Mouse (Mus musculus) heart, embryonic 12.5 days (tissue): Measurements from ENCODE around the gene Hmgb1. TPM values are rescaled to one million over a fixed set of nuclear protein-coding genes. Genes with fewer than 3 reads are reported as not detected.
A peak's percentile ranks its signal among the peaks of the same experiment; 100 is the strongest.

Source experiments
- ATAC-seq: fragments of 200-750 bp; cut with Nextera tagmentation; 2 replicates; pipeline ENCODE4 v1.8.0; 2017; ENCODE audit warnings: moderate TSS enrichment, moderate library complexity; ENCODE audit not compliant: insufficient number of reproducible peaks, low FRiP score
- H3K27ac ChIP-seq: fragments of 300-500 bp; sonication (generic); 2 replicates; pipeline ENCODE4 v1.5.1; 2016; ENCODE audit warnings: mild to moderate bottlenecking, moderate library complexity; ENCODE audit not compliant: poor library complexity, severe bottlenecking
- H3K27me3 ChIP-seq: fragments of 300-500 bp; sonication (generic); replicated peaks from 2 replicates; pipeline ENCODE4 v1.6.1; 2016; ENCODE audit warnings: mild to moderate bottlenecking, moderate library complexity
- H3K36me3 ChIP-seq: fragments of 300-500 bp; sonication (generic); 2 replicates; pipeline ENCODE4 v1.6.1; 2016; ENCODE audit warnings: mild to moderate bottlenecking, moderate library complexity
- H3K4me1 ChIP-seq: fragments of 300-500 bp; sonication (generic); replicated peaks from 2 replicates; pipeline ENCODE4 v1.6.1; 2016; ENCODE audit warnings: mild to moderate bottlenecking
- H3K4me2 ChIP-seq: fragments of 300-500 bp; sonication (generic); 2 replicates; pipeline ENCODE4 v1.6.1; 2016; ENCODE audit warnings: mild to moderate bottlenecking, moderate library complexity
- H3K4me3 ChIP-seq: fragments of 300-500 bp; sonication (generic); 2 replicates; pipeline ENCODE4 v1.5.1; 2016; ENCODE audit warnings: mild to moderate bottlenecking
- H3K9ac ChIP-seq: fragments of 300-500 bp; sonication (generic); 2 replicates; pipeline ENCODE4 v1.6.1; 2016; ENCODE audit warnings: mild to moderate bottlenecking, moderate library complexity
- H3K9me3 ChIP-seq: fragments of 300-500 bp; sonication (generic); replicated peaks from 2 replicates; pipeline ENCODE4 v1.6.1; 2016; ENCODE audit warnings: mild to moderate bottlenecking, moderate library complexity
- WGBS: fragments of 180-500 bp; shearing (Covaris S2); methylation state at CpG from one replicate; pipeline ENCODE4 v1.1.7; 2016; 5-methylcytosine and 5-hydroxymethylcytosine counted together
- polyA plus RNA-seq: library from polyadenylated mRNA; unstranded; fragments of >200 nt; fragmentation: Nextera tagmentation; extraction: Ambion mirVana; gene quantifications from 2 replicates; pipeline ENCODE4 v1.2.1, GENCODE M21; 2016

The Hmgb1 gene
- polyA plus RNA-seq, 1 experiment from 2014 or later: 801 TPM

GRCm38 (mm10) chr5:149184844-149185186 is 526 bp upstream of the Hmgb1 start:
- Histone ChIP-seq H3K4me3 (peak overlapping the region; percentile 84), H3K9me3 (no peaks in the 10 kb centered on the region), H3K4me1 (peaks cover 29% of the 10 kb centered on the region), H3K9ac (peak overlapping the region; percentile 89), H3K27me3 (no peaks in the 10 kb centered on the region), H3K36me3 (peaks cover 14% of the 10 kb centered on the region), H3K27ac (peak overlapping the region; percentile 75), H3K4me2 (peak overlapping the region; percentile 78)
- WGBS: under 1% methylated on average over 20 of the region's 20 CpGs
- peak; percentile 3 for ATAC-seq

GRCm38 (mm10) chr5:149183721-149184103 is 577 bp downstream of the Hmgb1 start:
- H3K27ac ChIP-seq: peak overlapping the region; percentile 98
- H3K4me3 ChIP-seq: peak overlapping the region; percentile 84
- peaks cover 3% of the 10 kb centered on the region for H3K36me3 ChIP-seq
- H3K4me1 ChIP-seq: peaks cover 19% of the 10 kb centered on the region
- H3K9ac ChIP-seq: peak overlapping the region; percentile 80
- peak overlapping the region; percentile 71 for H3K4me2 ChIP-seq
- peak; percentile 69 for ATAC-seq
- no peaks in the 10 kb centered on the region for H3K27me3 ChIP-seq
- WGBS: 1% methylated on average over 13 of the region's 13 CpGs
- no peaks in the 10 kb centered on the region for H3K9me3 ChIP-seq

GRCm38 (mm10) chr5:149183122-149183521 is 1.2 kb downstream of the Hmgb1 start:
- Histone ChIP-seq H3K27me3 (no peaks in the 10 kb centered on the region), H3K4me2 (no peak overlapping the region), H3K4me3 (peak overlapping the region; percentile 84), H3K27ac (peak overlapping the region; percentile 98; the same call in 1 of the 2 replicates), H3K4me1 (peaks cover 19% of the 10 kb centered on the region), H3K36me3 (peaks cover 3% of the 10 kb centered on the region), H3K9me3 (no peaks in the 10 kb centered on the region), H3K9ac (no peak overlapping the region)
- 43% methylated on average over 1 of the region's 1 CpGs for WGBS
- no peak for ATAC-seq

- Histone ChIP-seq H3K9ac (no peak overlapping the region), H3K27me3 (no peaks in the 10 kb centered on the region), H3K36me3 (peaks cover 3% of the 10 kb centered on the region), H3K9me3 (no peaks in the 10 kb centered on the region), H3K4me2 (no peak overlapping the region), H3K4me3 (no peak overlapping the region), H3K4me1 (peaks cover 19% of the 10 kb centered on the region), H3K27ac (no peak overlapping the region; the same call in 1 of the 2 replicates)
- ATAC-seq: no peak
- 82% methylated on average over 5 of the region's 5 CpGs for WGBS
Measured at GRCm38 (mm10) chr5:149182186-149182870, 2.0 kb downstream of the Hmgb1 start.

GRCm38 (mm10) chr5:149179826-149180225 is 4.5 kb downstream of the Hmgb1 start:
- Histone ChIP-seq H3K4me2 (no peak overlapping the region), H3K4me3 (no peak overlapping the region), H3K4me1 (peaks cover 5% of the 10 kb centered on the region), H3K36me3 (peaks cover 3% of the 10 kb centered on the region), H3K27ac (no peak overlapping the region), H3K27me3 (no peaks in the 10 kb centered on the region), H3K9ac (no peak overlapping the region), H3K9me3 (no peaks in the 10 kb centered on the region)
- 70% methylated on average over 3 of the region's 3 CpGs for WGBS
- ATAC-seq: no peak

GRCm38 (mm10) chr5:149178095-149178494 is 6.2 kb downstream of the Hmgb1 start:
- no peak overlapping the region for H3K4me2 ChIP-seq
- WGBS: 74% methylated on average over 5 of the region's 5 CpGs
- no peak overlapping the region for H3K9ac ChIP-seq

GRCm38 (mm10) chr5:149175736-149176135 is 8.6 kb downstream of the Hmgb1 start:
- ATAC-seq: no peak
- Histone ChIP-seq H3K4me1 (no peaks in the 10 kb centered on the region), H3K4me2 (no peak overlapping the region), H3K9me3 (no peaks in the 10 kb centered on the region), H3K4me3 (no peak overlapping the region), H3K27me3 (no peaks in the 10 kb centered on the region), H3K36me3 (peaks cover 3% of the 10 kb centered on the region), H3K27ac (no peak overlapping the region), H3K9ac (no peak overlapping the region)
- 86% methylated on average over 6 of the region's 6 CpGs for WGBS

More at GRCm38 (mm10) chr5:149178095-149178494, 6.2 kb downstream of the Hmgb1 start:
- no peak overlapping the region for H3K4me3 ChIP-seq
- H3K4me1 ChIP-seq: peaks cover 5% of the 10 kb centered on the region
- no peaks in the 10 kb centered on the region for H3K9me3 ChIP-seq
- H3K27me3 ChIP-seq: no peaks in the 10 kb centered on the region
- ATAC-seq: no peak
- H3K27ac ChIP-seq: no peak overlapping the region
- peaks cover 3% of the 10 kb centered on the region for H3K36me3 ChIP-seq

GRCm38 (mm10) chr5:149174527-149174926 is 9.8 kb downstream of the Hmgb1 start:
- Histone ChIP-seq H3K9me3 (no peaks in the 10 kb centered on the region), H3K27me3 (no peaks in the 10 kb centered on the region), H3K4me1 (no peaks in the 10 kb centered on the region), H3K9ac (no peak overlapping the region), H3K4me2 (no peak overlapping the region), H3K4me3 (no peak overlapping the region), H3K36me3 (no peaks in the 10 kb centered on the region), H3K27ac (no peak overlapping the region)
- no peak for ATAC-seq
- WGBS: 78% methylated on average over 7 of the region's 7 CpGs

GRCm38 (mm10) chr5:149172246-149172645 is 12.0 kb downstream of the Hmgb1 start:
- Histone ChIP-seq H3K27ac (no peak overlapping the region), H3K9me3 (no peaks in the 10 kb centered on the region), H3K9ac (no peak overlapping the region), H3K4me3 (no peak overlapping the region), H3K27me3 (no peaks in the 10 kb centered on the region), H3K4me2 (no peak overlapping the region), H3K4me1 (no peaks in the 10 kb centered on the region), H3K36me3 (no peaks in the 10 kb centered on the region)
- WGBS: 50% methylated on average over 10 of the region's 10 CpGs
- no peak for ATAC-seq

GRCm38 (mm10) chr5:149170841-149171588 is 13.3 kb downstream of the Hmgb1 start:
- Histone ChIP-seq H3K9me3 (no peaks in the 10 kb centered on the region), H3K4me1 (no peaks in the 10 kb centered on the region), H3K36me3 (no peaks in the 10 kb centered on the region), H3K27me3 (no peaks in the 10 kb centered on the region), H3K4me3 (no peak overlapping the region), H3K4me2 (no peak overlapping the region), H3K27ac (no peak overlapping the region), H3K9ac (no peak overlapping the region)
- no peak for ATAC-seq
- WGBS: 63% methylated on average over 8 of the region's 8 CpGs

- H3K36me3 ChIP-seq: no peaks in the 10 kb centered on the region
- H3K27me3 ChIP-seq: no peaks in the 10 kb centered on the region
- H3K4me1 ChIP-seq: 0 out of 2 replicates have a peak, but pooled peaks cover 8% of the 10 kb centered on the region
- no peak overlapping the region for H3K9ac ChIP-seq
- no peaks in the 10 kb centered on the region for H3K9me3 ChIP-seq
- H3K4me2 ChIP-seq: no peak overlapping the region
- no peak overlapping the region for H3K4me3 ChIP-seq
- 86% methylated on average over 9 of the region's 9 CpGs for WGBS
- H3K27ac ChIP-seq: no peak overlapping the region
- ATAC-seq: no peak
Measured at GRCm38 (mm10) chr5:149168816-149169215, 15.5 kb downstream of the Hmgb1 start.
